Mouse (Mus musculus): ENCODE results near the gene 1110059E24Rik. TPM values are rescaled to one million over a fixed set of nuclear protein-coding genes. Genes with fewer than 3 reads are reported as not detected.
"Not testable (repeated sequence)": the region's sequence is repeated elsewhere in the genome, so short reads cannot be mapped to it uniquely, and the experiment has no call there.

The 1110059E24Rik gene
- polyA plus RNA-seq, 1 experiment from 2014 or later = 53.6 TPM

- no peaks in the 10 kb centered on the region for H3K36me3 ChIP-seq
- no peaks in the 10 kb centered on the region for H3K9me3 ChIP-seq
- H3K27me3 ChIP-seq (replicated peaks) = no peaks in the 10 kb centered on the region
- no peak overlapping the region for H3K9ac ChIP-seq
- H3K4me2 ChIP-seq = no peak overlapping the region
- H3K4me3 ChIP-seq (replicated peaks) = no peak overlapping the region
- no peak for ATAC-seq (ENCODE audit: insufficient read depth, low FRiP score, low read depth)
- 78% methylated on average over 3 of the region's 3 CpGs for WGBS
- H3K4me1 ChIP-seq = no peaks in the 10 kb centered on the region
- H3K27ac ChIP-seq = no peak overlapping the region
Observed at GRCm38 (mm10) chr19:21615801-21616200, 37.0 kb downstream of the 1110059E24Rik start.

GRCm38 (mm10) chr19:21611725-21612575 lies 40.8 kb downstream of the 1110059E24Rik start:
- no peak overlapping the region for H3K4me2 ChIP-seq
- no peak overlapping the region for H3K9ac ChIP-seq
- H3K4me1 ChIP-seq = no peaks in the 10 kb centered on the region
- no peak for ATAC-seq (ENCODE audit: insufficient read depth, low FRiP score, low read depth)
- no peaks in the 10 kb centered on the region for H3K9me3 ChIP-seq
- H3K4me3 ChIP-seq (replicated peaks) = no peak overlapping the region
- no peak overlapping the region for H3K27ac ChIP-seq
- H3K27me3 ChIP-seq (replicated peaks) = no peaks in the 10 kb centered on the region
- 85% methylated on average over 9 of the region's 9 CpGs for WGBS
- H3K36me3 ChIP-seq = no peaks in the 10 kb centered on the region

DNA sequence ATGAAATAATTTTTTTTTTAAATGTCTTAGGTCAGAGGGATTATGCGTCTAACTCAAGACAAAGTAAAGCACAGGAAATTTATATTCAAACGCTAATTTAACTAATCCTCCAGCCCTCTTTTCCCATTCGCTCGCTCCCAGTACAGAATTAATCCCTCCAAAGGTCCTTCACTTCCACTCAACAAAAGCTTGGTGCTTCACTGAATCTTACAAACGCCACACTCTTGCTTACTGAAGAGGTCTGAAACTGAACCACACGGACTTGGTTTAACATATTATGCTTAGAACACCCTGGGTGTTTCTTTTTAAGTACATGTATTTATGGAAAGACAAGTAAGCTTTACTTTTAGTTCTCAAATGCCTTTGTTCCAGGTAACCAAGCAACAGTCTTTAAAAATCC lies 41.5 kb downstream of the 1110059E24Rik start:
- Histone ChIP-seq H3K4me2 (no peak overlapping the region), H3K9me3 (no peaks in the 10 kb centered on the region), H3K27me3 (replicated peaks) (no peaks in the 10 kb centered on the region), H3K36me3 (no peaks in the 10 kb centered on the region), H3K4me1 (no peaks in the 10 kb centered on the region), H3K27ac (no peak overlapping the region), H3K9ac (no peak overlapping the region), H3K4me3 (replicated peaks) (no peak overlapping the region)
- WGBS = 58% methylated on average over 6 of the region's 6 CpGs
- ATAC-seq (ENCODE audit: insufficient read depth, low FRiP score, low read depth) = no peak

DNA sequence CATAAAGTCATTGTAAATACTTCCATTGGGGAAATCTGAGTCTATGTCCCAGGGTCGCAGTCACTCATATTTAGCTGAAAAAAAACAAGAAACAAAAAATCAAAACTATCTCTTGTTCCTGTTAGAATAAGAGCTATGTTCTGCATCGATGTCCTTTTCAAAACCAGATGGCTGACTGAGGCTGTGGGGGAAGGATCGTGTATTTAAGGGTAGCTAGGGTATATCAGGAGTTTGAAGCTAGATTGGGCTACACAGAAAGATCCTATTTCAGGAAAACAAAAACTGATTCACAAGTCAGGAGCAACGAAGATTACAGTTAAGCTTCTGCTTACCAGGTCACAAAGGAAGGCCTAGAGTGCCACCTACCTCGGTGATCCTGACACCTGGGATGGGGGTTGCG lies 42.5 kb downstream of the 1110059E24Rik start:
- Histone ChIP-seq H3K36me3 (no peaks in the 10 kb centered on the region), H3K4me3 (replicated peaks) (no peak overlapping the region), H3K27me3 (replicated peaks) (no peaks in the 10 kb centered on the region), H3K4me2 (no peak overlapping the region), H3K9me3 (no peaks in the 10 kb centered on the region), H3K9ac (no peak overlapping the region), H3K4me1 (no peaks in the 10 kb centered on the region), H3K27ac (no peak overlapping the region)
- ATAC-seq (ENCODE audit: insufficient read depth, low FRiP score, low read depth) = no peak
- WGBS = 75% methylated on average over 6 of the region's 6 CpGs

- no peaks in the 10 kb centered on the region for H3K9me3 ChIP-seq
- H3K27me3 ChIP-seq (replicated peaks) = no peaks in the 10 kb centered on the region
- no peak overlapping the region for H3K9ac ChIP-seq
- WGBS = 86% methylated on average over 3 of the region's 3 CpGs
- ATAC-seq (ENCODE audit: insufficient read depth, low FRiP score, low read depth) = no peak
- H3K4me1 ChIP-seq = no peaks in the 10 kb centered on the region
- no peak overlapping the region for H3K27ac ChIP-seq
- H3K4me2 ChIP-seq = no peak overlapping the region
- no peaks in the 10 kb centered on the region for H3K36me3 ChIP-seq
- H3K4me3 ChIP-seq (replicated peaks) = no peak overlapping the region
Observed at GRCm38 (mm10) chr19:21605294-21605693, 47.5 kb downstream of the 1110059E24Rik start.

DNA sequence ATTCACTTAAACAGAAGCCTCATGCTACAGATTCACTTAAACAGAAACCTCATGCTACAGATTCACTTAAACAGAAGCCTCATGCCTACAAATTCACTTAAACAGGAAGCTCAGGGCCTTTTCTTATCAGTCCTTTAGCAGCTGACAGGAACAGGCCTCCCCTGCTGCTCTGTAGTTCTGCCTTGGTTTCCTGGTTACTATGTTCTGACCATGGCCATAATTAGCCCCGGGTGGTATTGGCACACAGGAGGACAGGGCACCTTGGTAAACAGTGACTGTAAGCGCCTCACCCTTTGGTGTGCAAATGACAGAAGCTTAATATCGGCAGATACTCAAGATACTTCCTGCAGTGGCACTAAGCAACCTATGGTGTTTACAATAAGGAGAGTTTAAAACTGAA lies 48.9 kb downstream of the 1110059E24Rik start:
- Histone ChIP-seq H3K4me1 (peaks cover 7% of the 10 kb centered on the region; the same call in 1 of the 2 replicates), H3K27ac (no peak overlapping the region), H3K9ac (no peak overlapping the region), H3K4me2 (no peak overlapping the region), H3K27me3 (replicated peaks) (no peaks in the 10 kb centered on the region), H3K9me3 (no peaks in the 10 kb centered on the region), H3K36me3 (no peaks in the 10 kb centered on the region), H3K4me3 (replicated peaks) (no peak overlapping the region)
- no peak for ATAC-seq (ENCODE audit: insufficient read depth, low FRiP score, low read depth)
- 48% methylated on average over 3 of the region's 3 CpGs for WGBS

DNA sequence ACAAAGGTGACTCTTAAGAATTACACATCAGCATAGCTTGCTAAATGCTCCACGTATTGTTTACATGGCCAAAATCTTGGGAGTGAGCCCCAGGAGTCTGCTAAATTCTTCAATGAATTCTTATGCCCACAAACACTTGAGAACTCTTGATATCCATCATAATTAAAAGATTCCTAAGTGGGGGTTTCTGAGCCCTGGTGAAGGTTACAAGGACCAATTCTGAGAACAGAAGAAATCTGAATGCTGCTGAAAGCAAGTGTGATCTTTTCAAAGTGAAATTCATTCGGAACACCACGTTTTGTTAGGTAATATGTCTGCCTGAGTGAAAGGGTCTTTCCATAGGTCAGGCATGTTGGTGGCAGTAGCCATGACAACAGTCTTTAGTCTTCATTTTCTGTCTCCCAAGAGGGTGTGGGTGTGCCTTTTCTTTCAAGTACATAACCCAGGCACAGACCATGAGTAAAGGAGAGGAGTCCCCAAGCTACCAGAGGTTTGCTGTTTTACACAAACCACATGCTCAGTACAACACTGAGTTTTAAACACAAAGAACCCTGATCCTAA lies 51.2 kb downstream of the 1110059E24Rik start:
- ATAC-seq (ENCODE audit: insufficient read depth, low FRiP score, low read depth) = no peak
- 31% methylated on average over 3 of the region's 3 CpGs for WGBS
- Histone ChIP-seq H3K4me2 (no peak overlapping the region), H3K27me3 (replicated peaks) (no peaks in the 10 kb centered on the region), H3K9me3 (no peaks in the 10 kb centered on the region), H3K27ac (no peak overlapping the region), H3K36me3 (no peaks in the 10 kb centered on the region), H3K4me3 (replicated peaks) (no peak overlapping the region), H3K4me1 (peaks cover 7% of the 10 kb centered on the region; the same call in 1 of the 2 replicates), H3K9ac (no peak overlapping the region)

- Histone ChIP-seq H3K36me3 (no peaks in the 10 kb centered on the region), H3K9me3 (no peaks in the 10 kb centered on the region), H3K27ac (peak overlapping the region; percentile 84), H3K4me2 (no peak overlapping the region), H3K9ac (no peak overlapping the region), H3K27me3 (replicated peaks) (no peaks in the 10 kb centered on the region), H3K4me1 (peaks cover 7% of the 10 kb centered on the region; the same call in 1 of the 2 replicates), H3K4me3 (replicated peaks) (no peak overlapping the region)
- peak; percentile 20; the same call in 1 of the 2 replicates for ATAC-seq (ENCODE audit: insufficient read depth, low FRiP score, low read depth)
- WGBS = 33% methylated on average over 8 of the region's 8 CpGs
Observed at GRCm38 (mm10) chr19:21598659-21599352, 54.0 kb downstream of the 1110059E24Rik start.

DNA sequence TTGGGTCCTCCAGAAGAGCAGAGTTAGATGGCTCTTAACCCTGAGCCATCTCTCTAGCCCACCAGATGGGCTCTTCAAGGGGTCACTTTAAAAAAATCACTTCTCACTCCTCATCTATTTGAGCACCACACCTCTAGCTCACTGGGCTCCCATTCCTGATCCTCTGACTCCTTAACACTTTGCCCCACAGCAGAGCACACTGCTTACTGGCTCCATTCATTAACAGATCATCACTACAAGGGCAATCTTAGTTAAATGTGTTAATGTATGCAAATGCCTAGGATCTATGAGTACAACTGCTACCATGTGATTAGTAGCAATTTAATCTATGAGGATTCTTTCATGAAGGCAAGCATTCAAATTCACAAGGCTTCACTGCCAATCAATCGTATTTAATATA lies 58.1 kb downstream of the 1110059E24Rik start:
- H3K27me3 ChIP-seq (replicated peaks) = no peaks in the 10 kb centered on the region
- 91% methylated on average over 1 of the region's 1 CpGs for WGBS
- H3K4me3 ChIP-seq (replicated peaks) = no peak overlapping the region
- H3K36me3 ChIP-seq = no peaks in the 10 kb centered on the region
- no peak overlapping the region for H3K4me2 ChIP-seq
- H3K27ac ChIP-seq = no peak overlapping the region
- peaks cover 7% of the 10 kb centered on the region; the same call in 1 of the 2 replicates for H3K4me1 ChIP-seq
- no peak for ATAC-seq (ENCODE audit: insufficient read depth, low FRiP score, low read depth)
- H3K9ac ChIP-seq = no peak overlapping the region
- no peaks in the 10 kb centered on the region for H3K9me3 ChIP-seq

DNA sequence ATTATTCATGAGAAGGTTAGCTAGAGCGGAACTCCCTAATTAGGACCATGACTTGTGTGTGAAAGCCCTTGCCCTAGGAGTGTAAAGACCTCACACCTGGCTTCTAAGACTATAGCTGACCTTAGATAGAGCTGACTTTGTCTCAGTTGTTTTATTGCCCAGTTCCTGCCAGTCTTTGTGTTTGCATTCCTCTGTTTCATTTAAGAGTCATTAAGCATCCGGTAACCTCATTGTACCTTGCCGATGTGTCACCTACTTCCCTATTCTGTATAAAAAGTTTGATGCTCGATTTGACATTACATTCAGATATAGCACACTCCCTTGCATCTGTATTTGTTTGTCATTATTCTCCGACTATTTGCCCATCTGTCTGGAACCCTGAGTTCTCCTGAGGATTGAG lies 60.6 kb downstream of the 1110059E24Rik start:
- H3K4me1 ChIP-seq; H3K27me3 ChIP-seq (replicated peaks); H3K9ac ChIP-seq; H3K4me3 ChIP-seq (replicated peaks); H3K27ac ChIP-seq; ATAC-seq (ENCODE audit: insufficient read depth, low FRiP score, low read depth); H3K4me2 ChIP-seq; H3K36me3 ChIP-seq; H3K9me3 ChIP-seq: not testable (repeated sequence)
- WGBS = 92% methylated on average over 5 of the region's 5 CpGs

DNA sequence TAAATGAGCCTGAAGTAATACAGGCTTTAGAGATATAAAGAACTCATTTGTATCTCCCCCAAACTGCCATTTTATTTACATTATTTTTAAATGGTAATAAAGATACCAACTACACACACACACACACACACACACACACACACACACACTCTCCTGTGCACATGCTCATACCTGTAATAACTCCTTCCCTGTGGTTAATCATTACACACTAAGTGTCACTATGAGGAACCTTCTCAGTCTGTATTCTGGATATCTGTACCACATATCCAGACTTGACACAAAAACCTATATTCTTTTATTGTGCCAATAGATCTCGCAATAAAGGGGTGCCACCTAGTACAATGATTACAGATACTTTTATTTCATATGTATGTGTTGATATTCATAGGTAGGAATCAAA lies 62.9 kb downstream of the 1110059E24Rik start:
- no peaks in the 10 kb centered on the region for H3K4me1 ChIP-seq

GRCm38 (mm10) chr19:21587593-21587992 lies 65.2 kb downstream of the 1110059E24Rik start:
- no peak overlapping the region for H3K9ac ChIP-seq
- no peaks in the 10 kb centered on the region for H3K27me3 ChIP-seq (replicated peaks)
- no peaks in the 10 kb centered on the region for H3K36me3 ChIP-seq
- H3K27ac ChIP-seq = no peak overlapping the region
- no peak for ATAC-seq (ENCODE audit: insufficient read depth, low FRiP score, low read depth)
- no peak overlapping the region for H3K4me3 ChIP-seq (replicated peaks)
- no peaks in the 10 kb centered on the region for H3K4me1 ChIP-seq
- 80% methylated on average over 4 of the region's 4 CpGs for WGBS
- H3K9me3 ChIP-seq = no peaks in the 10 kb centered on the region
- H3K4me2 ChIP-seq = no peak overlapping the region

More for the DNA sequence above, 62.9 kb downstream of the 1110059E24Rik start:
- Histone ChIP-seq H3K36me3 (no peaks in the 10 kb centered on the region), H3K27ac (no peak overlapping the region), H3K4me3 (replicated peaks) (no peak overlapping the region), H3K27me3 (replicated peaks) (no peaks in the 10 kb centered on the region), H3K9ac (no peak overlapping the region), H3K9me3 (no peaks in the 10 kb centered on the region), H3K4me2 (no peak overlapping the region)
- no peak for ATAC-seq (ENCODE audit: insufficient read depth, low FRiP score, low read depth)
- WGBS = 81% methylated on average over 1 of the region's 1 CpGs
